Mouse (Mus musculus) cerebellum, adult 2 months (tissue): ENCODE results near the gene Il10rb. TPM values are rescaled to one million over a fixed set of nuclear protein-coding genes. Genes with fewer than 3 reads are reported as not detected.

Source experiments
- DNase-seq, 2 experiments: peaks; one replicate each; pipeline ENCODE4 v3.0.0; 2021
- H3K27ac ChIP-seq: fragments of 200-500 bp; 2 replicates; pipeline ENCODE4 v1.5.1; 2012; ENCODE audit warnings: low read length, control low read depth, inconsistent platforms; ENCODE audit not compliant: insufficient read depth
- H3K27me3 ChIP-seq: fragments of 200-500 bp; 2 replicates; pipeline ENCODE4 v1.6.1; 2012; ENCODE audit warnings: inconsistent platforms, mild to moderate bottlenecking, low read length, moderate library complexity; ENCODE audit not compliant: control insufficient read depth, insufficient read depth
- H3K4me1 ChIP-seq: fragments of 200-500 bp; 2 replicates; pipeline ENCODE4 v1.6.1; 2011; ENCODE audit warnings: low read length; ENCODE audit not compliant: control insufficient read depth, insufficient read depth
- H3K4me3 ChIP-seq: fragments of 200-500 bp; replicated peaks from 2 replicates; pipeline ENCODE3; 2011; ENCODE audit warnings: mild to moderate bottlenecking, low read depth, low read length, control low read depth; ENCODE audit not compliant: insufficient read depth
- CTCF ChIP-seq: fragments of 200-500 bp; IDR thresholded peaks from 2 replicates; pipeline ENCODE4 v1.5.1; 2011; ENCODE audit warnings: low read depth, mild to moderate bottlenecking, control low read depth, low read length, moderate library complexity, borderline replicate concordance; ENCODE audit not compliant: insufficient read depth
- POLR2A ChIP-seq: fragments of 200-500 bp; IDR thresholded peaks from 2 replicates; pipeline ENCODE4 v1.6.1; 2011; ENCODE audit warnings: low read length, control low read depth, borderline replicate concordance; ENCODE audit not compliant: insufficient read depth
- WGBS: fragments of 180-500 bp; shearing (Covaris S2); methylation state at CpG from one replicate; pipeline ENCODE4 v1.1.7; 2018; 5-methylcytosine and 5-hydroxymethylcytosine counted together
- polyA plus RNA-seq: library from polyadenylated mRNA; depleted of rRNA; stranded (reverse); fragments of >200 nt; gene quantifications from 2 replicates; pipeline ENCODE4 v1.2.3, GENCODE M21; 2012; rRNA removed

Gene Il10rb
- 9.1 and 10.4 TPM in 2 replicates for polyA plus RNA-seq

DNA sequence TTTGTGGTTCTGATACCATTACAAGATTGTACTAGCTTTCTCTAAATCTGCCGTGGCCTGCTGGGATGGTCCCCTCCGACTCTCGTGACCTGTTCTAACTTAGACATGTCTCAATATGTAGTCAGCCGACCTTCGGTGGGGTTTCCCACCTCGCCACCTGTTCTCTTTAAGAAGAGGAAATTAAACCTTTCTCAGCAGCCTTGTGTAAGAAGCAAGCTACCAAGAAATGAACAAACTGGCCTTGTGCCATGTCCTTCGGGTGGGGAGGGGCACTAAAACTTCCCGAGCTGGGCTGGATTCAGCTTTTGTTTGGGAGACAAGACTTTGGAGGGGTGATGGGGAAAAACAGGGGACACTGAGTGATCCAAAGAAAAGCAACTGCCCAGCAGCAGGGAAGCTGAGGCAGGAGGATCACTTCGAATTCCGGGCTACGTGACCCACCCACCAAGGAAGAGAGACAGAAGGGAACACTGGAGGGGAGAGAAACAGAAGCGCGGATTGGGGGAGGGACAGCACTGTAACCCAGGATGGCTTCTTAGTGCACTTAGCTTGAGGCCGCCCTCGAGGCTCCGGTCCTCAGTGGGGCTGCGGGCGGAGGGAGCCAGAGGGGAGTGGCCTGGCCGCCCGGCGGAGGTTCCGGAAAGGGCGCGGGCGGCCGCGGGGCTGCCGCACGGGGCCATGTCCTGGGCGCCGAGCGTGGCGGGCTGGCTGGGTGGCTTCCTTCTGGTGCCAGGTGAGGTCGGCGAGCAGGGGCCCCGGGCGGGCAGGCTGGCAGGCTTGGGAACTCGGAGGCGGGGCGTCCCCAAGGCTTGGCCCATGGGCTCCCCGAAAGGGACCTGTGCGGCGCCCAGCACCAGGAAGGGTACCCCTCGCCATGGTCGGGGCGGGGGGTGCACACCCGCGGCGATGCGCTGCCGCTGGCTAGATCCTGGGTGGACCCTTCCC is at the start of gene Il10rb:
Gene Il10rb (plus strand): TSS at position 525 of the 945 bp plus-strand sequence.
- Histone ChIP-seq H3K27ac (no peak within 1 kb of the TSS), H3K27me3 (no peaks in the 10 kb centered on the region), H3K4me3 (peak within 1 kb of the TSS; percentile 44), H3K4me1 (no peaks in the 10 kb centered on the region)
- peak; percentile 35 to 45 for DNase-seq
- TF ChIP-seq POLR2A, result no peak
- TF ChIP-seq CTCF, result no peak
- 3% methylated on average over 51 of the region's 51 CpGs for WGBS

DNA sequence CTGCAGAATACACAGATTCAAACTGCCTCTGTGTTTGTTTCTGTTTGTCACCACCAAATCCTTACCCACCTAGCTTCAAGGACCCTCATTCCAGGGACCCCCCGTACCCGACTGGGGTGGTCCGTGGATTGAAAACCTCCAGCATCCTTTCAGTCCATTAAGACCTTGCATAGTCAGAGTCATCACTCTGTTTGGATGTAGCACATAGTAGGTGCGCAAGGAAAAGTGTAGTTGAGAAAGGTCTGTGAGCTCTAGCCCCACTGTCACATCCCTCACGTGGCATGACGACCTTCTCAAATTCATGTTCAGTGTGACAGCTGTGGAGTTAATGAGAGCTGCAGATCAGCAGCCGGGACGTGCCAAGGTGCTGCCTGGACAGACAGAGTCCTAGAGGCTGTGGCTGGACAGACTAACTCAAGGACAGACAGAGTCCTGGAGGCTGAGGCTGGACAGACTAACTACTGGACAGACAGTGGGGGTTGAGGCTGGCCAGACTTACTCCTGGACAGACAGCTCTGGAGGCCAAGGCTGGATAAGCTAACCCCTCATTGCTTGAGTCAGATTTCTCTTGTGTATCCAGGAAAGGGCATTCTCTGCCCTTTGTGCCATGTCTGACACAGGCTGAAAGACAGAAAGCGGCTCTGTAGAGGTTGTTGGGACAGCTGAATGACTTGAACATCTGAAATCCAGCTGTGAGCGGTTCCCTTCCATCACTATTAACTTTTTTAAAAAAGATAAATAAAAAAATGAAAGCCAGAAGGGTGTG is 49.0 kb upstream of the Il10rb start:
- H3K27ac ChIP-seq, result no peak overlapping the region
- no peak for DNase-seq
- H3K4me1 ChIP-seq, result 0 out of 2 replicates have a peak, but pooled peaks cover 6% of the 10 kb centered on the region
- WGBS, result 57% methylated on average over 10 of the region's 10 CpGs
- no peak overlapping the region for H3K4me3 ChIP-seq
- TF ChIP-seq CTCF (no peak), POLR2A (no peak)
- H3K27me3 ChIP-seq, result no peaks in the 10 kb centered on the region

DNA sequence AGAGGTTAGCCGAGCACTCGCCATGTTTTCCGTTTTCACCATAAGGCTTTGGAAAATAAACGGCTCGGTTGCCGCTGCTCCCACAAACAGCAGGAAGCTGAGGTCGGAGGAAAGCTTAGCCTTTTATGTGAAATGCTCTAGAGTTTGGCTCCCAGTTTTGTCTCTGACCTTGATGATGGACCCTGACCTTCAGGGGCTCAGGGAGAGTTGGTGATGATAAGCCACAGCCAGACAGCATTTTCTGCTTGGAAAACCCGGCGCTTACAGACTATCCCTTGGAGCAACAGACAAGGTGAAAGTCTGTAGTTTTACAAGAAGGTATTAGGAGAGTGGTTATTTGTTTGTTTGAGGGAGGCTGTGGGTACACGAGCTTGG is 48.5 kb upstream of the Il10rb start:
- WGBS, result 60% methylated on average over 10 of the region's 10 CpGs
- no peaks in the 10 kb centered on the region for H3K27me3 ChIP-seq
- TF ChIP-seq CTCF, result no peak
- TF ChIP-seq POLR2A, result no peak
- H3K27ac ChIP-seq, result no peak overlapping the region
- H3K4me3 ChIP-seq, result no peak overlapping the region
- H3K4me1 ChIP-seq, result 0 out of 2 replicates have a peak, but pooled peaks cover 6% of the 10 kb centered on the region
- no peak for DNase-seq

DNA sequence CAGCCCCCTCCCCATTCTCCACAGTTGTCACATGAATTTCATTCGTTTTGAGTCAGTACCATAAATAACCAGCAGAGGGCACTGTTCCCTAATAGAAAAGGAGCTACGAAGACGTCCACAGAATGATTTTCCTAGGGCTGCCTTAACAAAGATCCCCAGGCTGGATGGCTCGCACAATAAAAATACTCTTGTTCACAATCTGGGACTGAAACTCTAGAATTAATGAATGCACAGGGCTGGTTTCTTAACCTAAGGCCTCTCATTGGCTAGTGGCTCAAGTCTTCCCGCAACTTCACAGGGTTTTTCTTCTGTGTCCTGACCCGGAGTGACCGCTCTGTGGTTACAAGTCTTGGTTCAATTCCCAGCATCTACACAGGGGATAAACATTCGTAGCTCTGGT is 47.4 kb upstream of the Il10rb start:
- TF ChIP-seq POLR2A (no peak), CTCF (peak; percentile 57; the same call in 1 of the 2 replicates)
- Histone ChIP-seq H3K27me3 (no peaks in the 10 kb centered on the region), H3K4me3 (no peak overlapping the region), H3K4me1 (0 out of 2 replicates have a peak, but pooled peaks cover 6% of the 10 kb centered on the region), H3K27ac (no peak overlapping the region)
- DNase-seq, result peak; percentile 29 to 54
- WGBS, result 29% methylated on average over 8 of the region's 8 CpGs

DNA sequence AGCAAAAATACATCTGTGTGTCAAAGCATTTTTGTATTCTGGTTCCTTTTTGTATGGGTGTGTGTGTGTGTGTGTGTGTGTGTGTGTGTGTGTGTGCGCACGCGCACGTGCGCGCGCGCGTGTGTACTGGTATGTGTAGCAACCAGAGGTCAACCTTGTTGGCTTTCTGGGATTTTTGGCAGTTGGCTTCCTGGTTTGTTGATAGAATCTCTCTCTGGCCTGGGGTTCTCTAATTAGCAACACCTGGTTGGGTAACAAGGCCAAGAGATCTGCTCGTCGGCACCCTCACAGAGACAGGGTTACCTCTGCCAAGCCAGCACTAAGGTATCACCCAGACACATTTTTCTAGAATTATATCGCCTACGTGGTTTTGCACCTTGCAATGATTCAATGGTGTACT is 46.4 kb upstream of the Il10rb start:
- no peak overlapping the region for H3K27ac ChIP-seq
- H3K4me3 ChIP-seq, result no peak overlapping the region
- H3K27me3 ChIP-seq, result no peaks in the 10 kb centered on the region
- WGBS, result 76% methylated on average over 13 of the region's 13 CpGs
- 0 out of 2 replicates have a peak, but pooled peaks cover 6% of the 10 kb centered on the region for H3K4me1 ChIP-seq
- TF ChIP-seq POLR2A (no peak), CTCF (no peak)
- peak in 1 of 2 experiments; percentile 38 for DNase-seq

DNA sequence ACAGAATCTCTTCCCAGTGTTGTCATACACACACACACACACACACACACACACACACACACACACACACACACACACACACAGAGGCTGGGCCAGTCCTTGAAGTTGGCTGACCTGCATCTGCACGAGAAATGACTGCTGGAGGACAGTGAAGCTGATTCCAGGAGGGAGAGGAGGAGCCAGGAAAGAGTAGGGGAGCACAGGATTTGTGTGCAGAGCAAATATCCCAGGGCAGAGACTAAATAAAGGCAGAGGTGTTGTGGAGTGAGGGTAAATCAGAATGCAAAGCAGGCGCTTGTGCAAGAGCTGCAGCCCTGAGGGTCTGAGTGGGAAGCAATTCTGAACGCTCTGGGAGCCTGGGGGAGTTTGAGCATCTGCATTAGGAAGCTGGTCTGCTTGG is 45.8 kb upstream of the Il10rb start:
- Histone ChIP-seq H3K4me3 (no peak overlapping the region), H3K27ac (no peak overlapping the region), H3K27me3 (no peaks in the 10 kb centered on the region), H3K4me1 (0 out of 2 replicates have a peak, but pooled peaks cover 6% of the 10 kb centered on the region)
- no peak for TF ChIP-seq POLR2A
- TF ChIP-seq CTCF, result no peak
- WGBS, result 85% methylated on average over 3 of the region's 3 CpGs
- DNase-seq, result no peak

DNA sequence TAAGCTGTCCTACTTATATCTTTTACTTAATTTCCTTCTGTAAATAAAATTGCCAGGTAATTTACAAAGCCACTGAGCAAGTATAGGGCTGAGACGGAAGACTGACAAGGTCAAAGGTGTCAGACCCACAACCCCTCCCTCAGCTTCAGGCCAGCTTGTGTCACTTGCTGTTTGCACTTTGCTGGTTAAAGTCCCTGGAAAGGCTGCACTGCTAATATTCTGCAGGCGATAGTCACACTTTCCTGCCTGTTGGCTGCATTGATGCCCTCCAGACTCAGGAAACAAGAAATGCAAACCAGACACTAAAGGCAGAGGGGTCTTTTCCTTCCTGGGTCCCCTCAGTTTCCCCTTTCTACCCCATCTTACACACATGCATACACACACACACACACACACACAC is 44.0 kb upstream of the Il10rb start:
- no peak overlapping the region for H3K4me3 ChIP-seq
- 0 out of 2 replicates have a peak, but pooled peaks cover 6% of the 10 kb centered on the region for H3K4me1 ChIP-seq
- no peak for DNase-seq
- no peaks in the 10 kb centered on the region for H3K27me3 ChIP-seq
- no peak overlapping the region for H3K27ac ChIP-seq
- TF ChIP-seq CTCF, result no peak
- 78% methylated on average over 2 of the region's 2 CpGs for WGBS
